Mouse (Mus musculus) thymus, adult 2 months (tissue): Measurements from ENCODE around the gene Ivd.

Source experiments
- CTCF ChIP-seq: fragments of 200-500 bp; IDR thresholded peaks from 2 replicates; pipeline ENCODE4 v1.5.1; 2012; ENCODE audit warnings: mild to moderate bottlenecking, control low read depth, low read length, moderate library complexity, borderline replicate concordance; ENCODE audit not compliant: control insufficient read depth, poor library complexity, insufficient read depth; ENCODE audit errors: extremely low read depth
- POLR2A ChIP-seq: fragments of 200-500 bp; IDR thresholded peaks from 2 replicates; pipeline ENCODE4 v1.6.1; 2012; ENCODE audit warnings: mild to moderate bottlenecking, low read length, control low read depth, moderate library complexity; ENCODE audit not compliant: control insufficient read depth, poor library complexity, insufficient read depth; ENCODE audit errors: extremely low read depth

GRCm38 (mm10) chr2:118926361-118926997 is 64.7 kb downstream of the Ivd start, which contains the start of gene Chst14:
- TF ChIP-seq CTCF (no peak), POLR2A (peak; percentile 60; the same call in 1 of the 2 replicates)
